Mouse (Mus musculus) fat pad, adult 2 months (tissue): ENCODE results near the gene Nr5a1.

Experiments used
- DNase-seq: peaks from one replicate; pipeline ENCODE4 v3.0.0-alpha.2; 2011; ENCODE audit warnings: low read depth, low spot score; ENCODE audit errors: extremely low read depth

Gene Nr5a1

DNA sequence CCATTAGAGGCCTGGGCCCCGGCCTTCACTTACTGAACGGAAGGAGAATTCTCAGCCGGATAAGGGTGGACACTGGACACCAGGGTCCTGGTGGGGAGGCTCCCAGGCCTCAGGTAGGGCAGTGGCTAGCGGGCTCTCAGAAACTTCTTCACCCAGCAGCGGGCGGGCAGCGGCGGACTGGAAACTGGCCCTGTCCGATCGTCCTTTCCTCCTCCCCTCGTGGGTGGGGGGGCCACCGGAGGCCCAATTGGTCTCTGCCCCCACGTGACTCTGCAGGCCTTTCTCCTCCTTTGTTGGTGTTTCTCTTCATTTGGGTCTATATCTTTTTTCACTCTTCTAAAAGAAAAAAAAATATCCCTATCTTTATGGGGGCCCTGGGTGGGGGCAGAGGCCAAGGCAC lies at the start of gene Nr5a1:
TSS of gene Nr5a1 (minus strand) at position 219 of the 400 bp plus-strand sequence.
- DNase-seq = no peak

DNA sequence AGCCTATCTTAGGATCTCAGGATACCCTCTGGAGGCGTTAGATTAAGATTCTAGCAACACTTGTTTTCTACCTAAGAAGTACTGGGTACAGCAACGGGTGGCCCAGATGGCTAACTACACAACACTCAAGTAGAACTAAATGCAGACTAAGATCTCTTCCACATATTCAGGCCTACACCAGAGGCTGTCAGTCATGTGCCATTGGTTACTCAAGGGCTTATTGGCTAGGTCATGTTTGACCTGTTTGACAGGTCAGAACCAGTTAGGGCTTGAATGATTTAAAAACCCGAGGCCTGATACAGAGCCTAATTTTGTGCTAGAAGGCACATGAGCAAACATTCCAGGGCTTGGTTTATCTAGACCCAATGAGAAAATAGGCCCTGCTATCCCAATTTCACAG lies 25.5 kb upstream of the Nr5a1 start:
- peak; percentile 84 for DNase-seq

DNA sequence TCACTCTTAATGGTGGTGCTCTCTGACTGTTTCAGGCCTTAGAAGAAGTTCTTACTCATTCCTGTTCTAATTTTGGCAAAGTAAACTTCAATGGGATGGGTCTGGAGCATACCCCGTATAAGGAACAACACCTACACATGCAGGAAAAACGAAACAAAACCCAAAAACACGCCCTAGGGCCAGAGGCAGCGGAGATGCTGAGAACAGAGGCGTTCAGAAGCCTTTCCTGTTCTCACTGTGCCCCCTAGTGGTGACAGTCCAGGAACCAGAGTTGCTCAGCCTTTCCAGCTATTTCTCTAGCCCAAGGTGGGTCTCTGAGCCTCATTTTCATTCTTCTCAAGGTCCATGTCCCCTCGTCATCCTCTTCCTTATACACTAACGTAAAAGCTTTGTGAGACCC lies 25.1 kb upstream of the Nr5a1 start:
- DNase-seq = no peak

DNA sequence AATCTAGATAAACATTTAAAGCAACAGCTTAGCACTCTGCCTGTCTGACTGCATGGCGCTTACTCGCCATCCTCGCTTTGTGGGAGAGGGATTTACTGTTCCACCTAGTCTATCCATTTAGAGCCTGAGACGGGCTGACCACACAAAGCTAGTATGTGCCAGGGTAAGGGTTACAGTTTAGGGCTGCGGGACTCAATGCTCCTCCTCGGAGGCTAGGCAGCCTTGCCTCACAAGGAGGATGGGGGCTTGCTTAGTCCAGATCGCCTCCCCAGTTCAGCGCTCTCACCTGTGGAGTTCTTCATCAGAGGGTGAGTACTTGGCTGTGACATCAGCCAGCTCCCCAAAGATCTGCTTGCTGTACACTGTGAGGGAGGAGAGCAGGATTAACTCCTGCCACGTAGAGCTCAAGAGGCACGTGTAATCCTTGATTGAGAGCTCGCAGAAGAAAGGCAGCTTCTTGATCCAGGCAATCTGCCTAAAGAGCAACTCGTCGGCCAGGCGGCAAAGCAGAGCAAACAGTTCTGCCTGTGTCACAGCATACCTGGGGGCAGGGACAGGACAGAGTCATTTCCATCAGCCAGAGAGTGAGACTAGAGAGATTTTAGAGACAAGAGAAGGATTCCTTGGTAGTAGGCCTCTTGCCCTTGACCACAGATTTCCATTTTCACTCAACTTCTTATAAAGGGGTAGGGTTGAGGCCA lies 24.4 kb upstream of the Nr5a1 start:
- no peak for DNase-seq

- no peak for DNase-seq
These were observed 21.4 kb upstream of the Nr5a1 start for GRCm38 (mm10) chr2:38735740-38736139.

GRCm38 (mm10) chr2:38734721-38735120 lies 20.4 kb upstream of the Nr5a1 start:
- DNase-seq = no peak

- no peak for DNase-seq
These were observed 16.0 kb upstream of the Nr5a1 start for GRCm38 (mm10) chr2:38730331-38730827.

DNA sequence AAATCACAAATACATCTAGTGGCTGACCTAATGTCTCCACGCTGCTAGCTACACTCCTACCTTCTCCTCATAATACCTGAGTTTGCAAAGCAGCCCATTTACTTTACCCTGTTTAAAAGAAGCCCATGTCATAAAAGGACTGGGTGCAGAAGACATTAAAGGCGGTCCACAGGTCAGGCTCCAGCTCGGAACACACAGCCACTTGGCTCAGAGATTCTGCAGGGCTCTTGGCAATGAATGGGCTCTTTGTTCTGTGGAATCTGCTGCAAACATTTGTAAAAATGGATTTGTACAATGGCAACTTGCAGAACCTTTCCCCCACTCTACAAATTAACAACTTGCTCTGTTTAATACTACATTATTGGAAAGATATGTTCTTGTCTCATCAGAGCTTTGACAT lies 11.1 kb upstream of the Nr5a1 start:
- no peak for DNase-seq

- DNase-seq = no peak
These were observed 9.0 kb upstream of the Nr5a1 start for GRCm38 (mm10) chr2:38723378-38723777.

DNA sequence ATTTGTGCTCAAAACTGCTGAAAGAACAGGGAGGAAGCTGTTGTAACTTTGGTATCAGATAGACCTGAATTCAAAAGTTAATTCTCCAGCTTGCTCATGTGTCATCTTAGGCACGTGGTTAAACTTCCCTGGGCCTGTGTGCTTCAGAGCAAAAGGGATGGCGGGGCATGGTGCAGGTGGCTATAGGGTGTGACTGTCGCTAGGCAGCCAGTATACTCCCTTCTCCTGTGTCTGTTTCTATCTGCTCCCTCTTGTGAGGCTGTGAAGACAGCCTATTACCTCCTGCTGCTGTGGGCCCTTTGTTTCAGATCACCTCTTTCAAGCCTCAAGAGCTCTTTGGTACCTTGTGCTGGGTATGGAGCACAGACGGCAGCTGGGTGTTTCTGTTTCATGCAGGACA lies 7.7 kb upstream of the Nr5a1 start:
- DNase-seq = no peak

DNA sequence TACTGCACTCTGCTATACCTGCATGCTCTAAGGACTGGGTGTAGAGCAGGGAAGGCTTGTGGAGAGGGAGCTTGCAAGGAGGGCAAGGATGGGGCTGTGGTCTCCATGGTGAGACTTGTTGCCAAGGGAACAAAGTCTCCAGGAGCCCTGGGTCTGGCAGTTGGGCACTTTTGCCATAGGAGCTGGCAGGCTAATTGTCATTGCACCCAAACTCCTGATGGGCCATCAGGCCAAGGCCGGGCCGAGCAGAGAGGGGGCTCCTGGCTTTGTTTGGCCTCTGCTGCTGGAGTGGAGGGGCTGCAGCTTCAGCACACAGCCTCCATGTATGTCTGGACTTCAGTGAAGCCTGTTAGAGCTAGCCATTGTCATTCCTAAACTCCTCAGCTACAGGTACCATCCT lies 6.3 kb upstream of the Nr5a1 start:
- DNase-seq = no peak

DNA sequence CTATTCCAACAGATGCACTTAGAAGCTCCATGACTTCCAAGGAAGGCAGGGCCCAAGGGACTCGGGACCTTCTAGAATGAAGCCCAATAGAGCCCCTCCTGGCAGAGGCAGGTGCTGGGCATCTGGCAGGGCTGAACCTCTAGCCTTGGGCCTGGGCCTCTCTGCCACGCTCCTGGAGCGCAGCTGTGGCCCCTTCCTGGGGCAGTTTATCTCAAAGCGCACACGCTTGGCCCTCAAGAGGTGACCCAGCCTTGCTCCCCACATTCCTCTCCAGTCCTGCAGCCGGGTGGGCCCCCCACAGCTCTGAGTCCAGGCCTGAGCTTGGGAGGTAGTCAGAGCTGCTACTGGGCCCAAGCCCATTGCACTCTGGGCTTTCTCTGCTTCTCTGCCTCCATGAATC lies 5.0 kb upstream of the Nr5a1 start:
- DNase-seq = no peak

GRCm38 (mm10) chr2:38718676-38719075 lies 4.3 kb upstream of the Nr5a1 start:
- no peak for DNase-seq

GRCm38 (mm10) chr2:38717436-38717835 lies 3.1 kb upstream of the Nr5a1 start:
- no peak for DNase-seq

DNA sequence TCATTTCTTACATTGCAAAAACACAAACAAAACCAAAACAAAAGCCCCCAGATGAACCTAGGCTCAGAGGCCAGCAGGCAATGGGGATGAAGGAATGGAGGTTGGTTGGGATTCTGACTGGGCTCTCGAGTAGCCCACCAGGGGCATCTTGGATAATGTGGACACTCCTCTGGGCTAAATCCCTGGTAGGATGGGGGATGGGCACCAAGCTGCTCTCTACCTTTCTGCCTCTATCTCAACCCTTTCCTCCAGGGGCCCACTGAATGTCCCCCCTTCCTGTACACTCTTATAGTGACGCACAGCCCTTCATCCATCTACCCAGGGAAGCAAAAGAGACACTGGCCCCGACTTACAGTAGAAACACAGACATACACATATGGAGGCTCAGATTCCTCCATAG lies 746 bp downstream of the Nr5a1 start:
- DNase-seq = no peak

DNA sequence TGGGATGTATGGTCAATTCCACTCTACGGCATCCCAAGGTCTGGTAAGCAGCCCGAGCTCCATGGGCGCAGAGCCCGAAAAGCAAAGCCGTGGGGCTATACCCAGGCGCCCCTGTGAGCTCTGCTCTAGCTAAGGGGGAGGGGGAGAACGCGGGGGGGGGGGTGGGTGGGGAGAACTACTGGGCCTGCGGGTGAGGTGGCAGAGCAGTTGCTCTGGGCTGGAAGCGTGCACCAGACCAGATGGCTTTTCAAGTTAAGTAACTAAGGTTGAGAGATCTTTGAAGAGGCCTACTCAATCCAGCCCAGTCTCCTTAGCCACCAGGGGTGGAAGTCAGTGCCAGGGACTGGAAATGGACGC lies 1.6 kb downstream of the Nr5a1 start:
- DNase-seq = no peak

- no peak for DNase-seq
These were observed 2.1 kb downstream of the Nr5a1 start for GRCm38 (mm10) chr2:38712076-38712768.

- no peak for DNase-seq
These were observed 2.9 kb downstream of the Nr5a1 start for GRCm38 (mm10) chr2:38711421-38711861.

GRCm38 (mm10) chr2:38710304-38711241 lies 3.8 kb downstream of the Nr5a1 start:
- DNase-seq = no peak

- no peak for DNase-seq
These were observed 5.2 kb downstream of the Nr5a1 start for GRCm38 (mm10) chr2:38708907-38709688.

DNA sequence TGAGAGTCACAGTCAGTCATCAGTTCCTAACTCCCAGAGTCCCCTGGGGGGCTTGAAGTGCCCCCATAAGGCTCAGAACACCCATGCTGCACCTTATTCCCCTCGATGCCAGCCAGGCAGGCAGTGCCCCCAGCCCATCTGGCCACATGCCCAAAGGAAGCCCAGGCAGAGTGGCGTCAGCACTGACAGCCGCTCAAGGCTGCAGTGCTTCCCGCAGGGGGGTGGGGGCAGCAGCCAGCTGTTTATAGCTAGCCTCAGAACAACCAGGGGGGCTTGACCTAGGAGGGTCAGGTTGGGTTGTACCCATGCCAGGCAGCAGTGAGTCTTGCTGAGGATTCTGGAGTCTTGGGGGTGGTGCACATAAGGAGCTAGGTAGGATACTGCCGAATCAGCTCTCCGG lies 7.7 kb downstream of the Nr5a1 start:
- DNase-seq = no peak
